Mouse (Mus musculus) lung, embryonic 16.5 days (tissue): ENCODE results near the gene Chml. TPM values are rescaled to one million over a fixed set of nuclear protein-coding genes. Genes with fewer than 3 reads are reported as not detected.
A peak's percentile ranks its signal among the peaks of the same experiment; 100 is the strongest.

Experiments
- ATAC-seq: fragments of 200-750 bp; cut with Nextera tagmentation; 2 replicates; pipeline ENCODE4 v1.8.0; 2017; ENCODE audit warnings: low read depth, mild to moderate bottlenecking, moderate library complexity
- H3K27ac ChIP-seq: fragments of 300-500 bp; sonication (generic); 2 replicates; pipeline ENCODE4 v1.5.1; 2014; ENCODE audit warnings: mild to moderate bottlenecking, control low read depth, low read length
- H3K27me3 ChIP-seq: fragments of 300-500 bp; sonication (generic); 2 replicates; pipeline ENCODE4 v1.6.1; 2014; ENCODE audit warnings: low read depth, low read length, mixed read lengths; ENCODE audit not compliant: control insufficient read depth, insufficient read depth
- H3K36me3 ChIP-seq: fragments of 300-500 bp; sonication (generic); 2 replicates; pipeline ENCODE4 v1.6.1; 2014; ENCODE audit warnings: low read length; ENCODE audit not compliant: control insufficient read depth, insufficient read depth
- H3K4me1 ChIP-seq: fragments of 300-500 bp; sonication (generic); replicated peaks from 2 replicates; pipeline ENCODE4 v1.6.1; 2014; ENCODE audit warnings: low read length, mixed read lengths; ENCODE audit not compliant: control insufficient read depth, insufficient read depth
- H3K4me2 ChIP-seq: fragments of 300-500 bp; sonication (generic); 2 replicates; pipeline ENCODE4 v1.6.1; 2014; ENCODE audit warnings: low read depth, low read length, control low read depth
- H3K4me3 ChIP-seq: fragments of 300-500 bp; sonication (generic); 2 replicates; pipeline ENCODE4 v1.5.1; 2014; ENCODE audit warnings: mild to moderate bottlenecking, low read length, control low read depth
- H3K9ac ChIP-seq: fragments of 300-500 bp; sonication (generic); 2 replicates; pipeline ENCODE4 v1.6.1; 2014; ENCODE audit warnings: low read length, control low read depth
- H3K9me3 ChIP-seq: fragments of 300-500 bp; sonication (generic); 2 replicates; pipeline ENCODE4 v1.6.1; 2016; ENCODE audit warnings: low read length; ENCODE audit not compliant: control insufficient read depth
- WGBS: fragments of 180-500 bp; shearing (Covaris S2); extraction: QIAGEN DNeasy Blood & Tissue Kit; methylation state at CpG from one replicate; pipeline ENCODE4 v1.1.7; 2014; 5-methylcytosine and 5-hydroxymethylcytosine counted together
- polyA plus RNA-seq: library from polyadenylated mRNA; unstranded; fragments of >200 nt; fragmentation: Nextera tagmentation; extraction: Ambion mirVana; gene quantifications from 2 replicates; pipeline ENCODE4 v1.2.1, GENCODE M21; 2015

Chml gene
- 2.6 TPM in 2 replicates for polyA plus RNA-seq

DNA sequence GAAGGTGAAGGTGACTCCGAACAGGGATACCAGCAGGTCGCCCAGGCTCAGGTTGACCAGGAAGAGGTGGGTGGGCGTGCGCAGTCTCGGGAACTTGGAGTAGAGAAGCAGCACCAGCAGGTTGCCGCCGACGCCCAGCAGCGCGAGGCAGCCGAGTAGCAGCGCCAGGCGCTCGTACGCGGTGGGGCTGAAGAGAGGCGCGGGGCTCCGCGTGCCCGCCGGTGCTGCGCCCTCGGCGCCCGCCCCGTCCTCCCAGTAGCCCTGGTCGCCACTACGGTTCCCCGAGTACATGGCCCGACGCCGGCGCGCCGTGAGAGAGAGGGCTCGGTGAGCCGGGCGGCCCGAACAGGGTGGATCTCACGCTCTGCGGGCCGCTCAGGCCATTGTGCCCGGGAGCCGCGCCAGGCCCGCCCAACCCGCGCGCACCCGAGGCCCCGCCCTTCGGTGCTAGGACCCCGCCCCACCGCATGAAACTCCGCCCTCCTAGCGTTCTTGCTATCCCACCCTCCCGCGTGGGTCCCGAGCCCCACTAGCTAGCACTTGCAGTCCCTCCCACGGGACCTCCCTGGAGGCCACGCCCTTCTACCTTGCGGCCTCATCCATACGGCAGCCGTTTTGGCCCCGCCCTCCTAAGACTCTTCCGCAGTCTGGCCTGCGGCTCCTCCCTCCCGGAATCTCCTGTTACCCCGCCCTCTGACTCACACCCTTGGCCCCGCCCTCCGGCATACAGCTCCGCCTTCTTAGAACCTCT, at the start of gene Chml, which contains the start of gene Opn3:
Gene Chml (minus strand): TSS at position 656 of the 751 bp plus-strand sequence.
Gene Opn3 (minus strand): TSS at position 531 of the 751 bp plus-strand sequence.
- Histone ChIP-seq H3K27me3 (no peaks in the 10 kb centered on the region), H3K4me1 (peaks cover 6% of the 10 kb centered on the region; the same call in 1 of the 2 replicates), H3K4me3 (peak within 1 kb of the TSS; percentile 80), H3K9ac (peak within 1 kb of the TSS; percentile 87), H3K27ac (peak within 1 kb of the TSS; percentile 86), H3K36me3 (no peaks in the 10 kb centered on the region), H3K9me3 (no peaks in the 10 kb centered on the region), H3K4me2 (peak within 1 kb of the TSS; percentile 96)
- ATAC-seq, result peak; percentile 99
- WGBS, result under 1% methylated on average over 73 of the region's 73 CpGs

GRCm38 (mm10) chr1:175725771-175726170, 33.1 kb upstream of the Chml start:
- Histone ChIP-seq H3K27me3 (no peaks in the 10 kb centered on the region), H3K4me1 (no peaks in the 10 kb centered on the region), H3K36me3 (no peaks in the 10 kb centered on the region), H3K9ac (no peak overlapping the region), H3K9me3 (no peaks in the 10 kb centered on the region), H3K4me3 (no peak overlapping the region), H3K27ac (no peak overlapping the region), H3K4me2 (no peak overlapping the region)
- 27% methylated on average over 7 of the region's 7 CpGs for WGBS
- ATAC-seq, result no peak

DNA sequence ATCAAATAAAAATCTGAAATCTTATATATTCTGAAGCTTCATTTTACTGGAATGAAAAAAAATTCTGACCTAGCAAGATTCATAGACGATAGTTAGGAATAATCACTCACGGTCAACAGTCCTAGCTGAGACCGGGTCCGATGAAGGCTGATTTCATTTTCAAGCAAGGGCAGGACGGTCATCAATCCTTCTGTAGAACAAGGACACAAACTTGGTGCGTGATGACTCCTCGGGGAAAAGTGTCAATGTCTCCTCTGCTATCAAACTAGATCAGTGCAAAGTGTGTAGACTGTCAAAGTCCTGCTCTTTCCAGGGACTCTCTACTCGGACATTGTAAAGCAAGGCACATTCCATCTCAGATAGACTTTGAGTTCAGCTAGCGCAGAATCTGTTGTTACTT, 24.1 kb upstream of the Chml start:
- WGBS, result 78% methylated on average over 9 of the region's 9 CpGs
- H3K27me3 ChIP-seq, result no peaks in the 10 kb centered on the region
- no peaks in the 10 kb centered on the region for H3K4me1 ChIP-seq
- H3K4me2 ChIP-seq, result no peak overlapping the region
- H3K36me3 ChIP-seq, result no peaks in the 10 kb centered on the region
- H3K9ac ChIP-seq, result no peak overlapping the region
- ATAC-seq, result no peak
- H3K4me3 ChIP-seq, result no peak overlapping the region
- no peak overlapping the region for H3K27ac ChIP-seq
- H3K9me3 ChIP-seq, result no peaks in the 10 kb centered on the region

GRCm38 (mm10) chr1:175712338-175712909, 19.7 kb upstream of the Chml start:
- H3K36me3 ChIP-seq, result no peaks in the 10 kb centered on the region
- H3K4me3 ChIP-seq, result no peak overlapping the region
- 60% methylated on average over 11 of the region's 11 CpGs for whole genome bisulfite sequencing
- no peak overlapping the region for H3K4me2 ChIP-seq
- H3K9me3 ChIP-seq, result no peaks in the 10 kb centered on the region
- ATAC-seq, result peak; percentile 79
- H3K4me1 ChIP-seq, result no peaks in the 10 kb centered on the region
- no peaks in the 10 kb centered on the region for H3K27me3 ChIP-seq
- H3K9ac ChIP-seq, result no peak overlapping the region
- 0 out of 2 replicates have a peak overlapping the region, but pooled peaks have one; percentile 5 for H3K27ac ChIP-seq

- ATAC-seq, result 0 out of 2 replicates have a peak, but pooled peaks have one; percentile 36
- Histone ChIP-seq H3K4me1 (no peaks in the 10 kb centered on the region), H3K9ac (no peak overlapping the region), H3K27ac (no peak overlapping the region), H3K27me3 (no peaks in the 10 kb centered on the region), H3K4me3 (no peak overlapping the region), H3K36me3 (no peaks in the 10 kb centered on the region), H3K9me3 (no peaks in the 10 kb centered on the region), H3K4me2 (no peak overlapping the region)
Measured at GRCm38 (mm10) chr1:175708013-175708412, 15.3 kb upstream of the Chml start.

DNA sequence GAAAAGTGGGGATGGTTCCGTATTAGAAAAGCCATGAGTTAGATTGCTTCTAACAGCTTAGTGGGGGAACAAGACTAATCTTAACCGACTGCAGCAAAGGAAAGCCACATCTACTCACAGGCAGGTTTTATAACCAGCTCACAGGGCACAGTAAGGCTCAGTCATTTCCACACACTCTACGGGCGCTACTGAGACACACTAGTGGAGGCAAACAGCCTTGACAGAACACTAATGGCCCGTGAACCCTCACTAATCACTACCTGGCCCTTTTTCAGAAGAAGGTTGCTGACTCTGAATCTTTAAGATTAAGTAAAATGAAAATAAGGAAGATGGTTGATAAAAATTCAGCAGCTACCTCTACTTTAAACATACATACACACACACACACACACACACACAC, 14.9 kb upstream of the Chml start:
- WGBS, result 67% methylated on average over 5 of the region's 5 CpGs
- ATAC-seq, result no peak
- H3K4me1 ChIP-seq, result no peaks in the 10 kb centered on the region

DNA sequence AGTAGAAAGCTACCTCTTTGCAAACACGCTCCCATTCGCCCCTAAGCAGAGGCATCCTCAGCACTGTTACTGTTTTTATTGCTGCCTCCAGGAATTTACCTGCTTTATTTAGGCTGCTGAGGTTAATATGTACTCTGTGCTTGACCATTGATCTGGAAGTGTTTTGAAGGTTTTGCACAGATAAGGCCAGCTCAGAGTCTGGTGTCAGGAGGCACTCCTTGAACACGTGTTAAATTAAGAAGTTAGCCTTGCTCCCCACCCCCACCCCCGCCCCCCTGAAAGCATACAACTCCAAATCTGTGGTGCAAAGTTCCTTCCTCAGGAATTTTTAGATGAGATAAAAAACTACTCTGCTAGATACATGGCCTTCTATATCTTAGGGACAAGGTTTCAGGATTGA, 8.4 kb upstream of the Chml start:
- Histone ChIP-seq H3K9me3 (no peaks in the 10 kb centered on the region; the same call in 1 of the 2 replicates), H3K4me3 (no peak overlapping the region), H3K36me3 (no peaks in the 10 kb centered on the region), H3K4me1 (no peaks in the 10 kb centered on the region), H3K9ac (no peak overlapping the region), H3K27ac (no peak overlapping the region), H3K27me3 (no peaks in the 10 kb centered on the region), H3K4me2 (no peak overlapping the region)
- WGBS, result 49% methylated on average over 4 of the region's 4 CpGs
- ATAC-seq, result no peak

More for the DNA sequence above, 14.9 kb upstream of the Chml start:
- no peaks in the 10 kb centered on the region; the same call in 1 of the 2 replicates for H3K9me3 ChIP-seq
- H3K36me3 ChIP-seq, result no peaks in the 10 kb centered on the region
- H3K27ac ChIP-seq, result no peak overlapping the region
- no peak overlapping the region for H3K4me2 ChIP-seq
- no peak overlapping the region for H3K4me3 ChIP-seq
- H3K27me3 ChIP-seq, result no peaks in the 10 kb centered on the region
- no peak overlapping the region for H3K9ac ChIP-seq

DNA sequence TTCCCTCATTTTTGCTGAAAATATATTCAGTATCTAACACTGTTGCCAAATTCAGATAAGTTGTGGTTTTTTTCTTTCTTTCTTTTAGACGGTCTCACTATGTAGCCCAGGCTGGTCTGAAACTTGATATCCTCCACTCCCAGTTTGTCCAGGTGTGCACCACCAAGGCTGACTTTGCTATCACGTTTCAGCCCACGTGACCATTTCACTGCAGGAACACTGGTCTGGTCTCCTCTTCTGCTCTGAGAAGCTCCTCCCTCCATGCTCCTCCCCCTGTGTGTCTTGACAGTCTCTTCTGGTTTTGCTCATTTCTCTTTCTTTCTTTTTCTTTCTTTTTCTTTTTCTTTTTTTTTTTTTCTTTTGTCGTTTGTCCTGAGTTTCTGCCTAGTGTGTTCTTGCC, 7.1 kb upstream of the Chml start:
- Histone ChIP-seq H3K9me3 (no peaks in the 10 kb centered on the region; the same call in 1 of the 2 replicates), H3K27me3 (no peaks in the 10 kb centered on the region), H3K4me3 (no peak overlapping the region), H3K36me3 (no peaks in the 10 kb centered on the region), H3K9ac (no peak overlapping the region), H3K4me2 (no peak overlapping the region), H3K4me1 (no peaks in the 10 kb centered on the region), H3K27ac (no peak overlapping the region)
- no peak for ATAC-seq
- 26% methylated on average over 4 of the region's 4 CpGs for WGBS

GRCm38 (mm10) chr1:175699375-175699774, 6.7 kb upstream of the Chml start:
- Histone ChIP-seq H3K4me1 (no peaks in the 10 kb centered on the region), H3K36me3 (no peaks in the 10 kb centered on the region), H3K27me3 (no peaks in the 10 kb centered on the region), H3K4me3 (no peak overlapping the region), H3K27ac (no peak overlapping the region), H3K4me2 (no peak overlapping the region), H3K9me3 (no peaks in the 10 kb centered on the region; the same call in 1 of the 2 replicates), H3K9ac (no peak overlapping the region)
- ATAC-seq, result no peak
- 49% methylated on average over 3 of the region's 3 CpGs for WGBS
